Mouse (Mus musculus): ENCODE measurements around the gene Onecut1.

The Onecut1 gene

GRCm38 (mm10) chr9:74909245-74909644, 47.5 kb downstream of the Onecut1 start:
- no peak for ATAC-seq (ENCODE audit: insufficient number of reproducible peaks, low FRiP score, low TSS enrichment)

- no peak for ATAC-seq (ENCODE audit: insufficient number of reproducible peaks, low FRiP score, low TSS enrichment)
These were observed 48.6 kb downstream of the Onecut1 start for GRCm38 (mm10) chr9:74910226-74910759.

GRCm38 (mm10) chr9:74911430-74911829, 49.7 kb downstream of the Onecut1 start:
- ATAC-seq (ENCODE audit: insufficient number of reproducible peaks, low FRiP score, low TSS enrichment) = no peak

GRCm38 (mm10) chr9:74911919-74912318, 50.2 kb downstream of the Onecut1 start:
- ATAC-seq (ENCODE audit: insufficient number of reproducible peaks, low FRiP score, low TSS enrichment) = no peak

GRCm38 (mm10) chr9:74912619-74913376, 51.1 kb downstream of the Onecut1 start:
- no peak for ATAC-seq (ENCODE audit: insufficient number of reproducible peaks, low FRiP score, low TSS enrichment)

- ATAC-seq (ENCODE audit: insufficient number of reproducible peaks, low FRiP score, low TSS enrichment) = no peak
These were observed 53.9 kb downstream of the Onecut1 start for GRCm38 (mm10) chr9:74915611-74916010.

GRCm38 (mm10) chr9:74920450-74920849, 58.7 kb downstream of the Onecut1 start:
- ATAC-seq (ENCODE audit: insufficient number of reproducible peaks, low FRiP score, low TSS enrichment) = no peak

- ATAC-seq (ENCODE audit: insufficient number of reproducible peaks, low FRiP score, low TSS enrichment) = no peak
These were observed 59.7 kb downstream of the Onecut1 start for GRCm38 (mm10) chr9:74921422-74921821.

GRCm38 (mm10) chr9:74922884-74923283, 61.2 kb downstream of the Onecut1 start:
- ATAC-seq (ENCODE audit: insufficient number of reproducible peaks, low FRiP score, low TSS enrichment) = no peak

- no peak for ATAC-seq (ENCODE audit: insufficient number of reproducible peaks, low FRiP score, low TSS enrichment)
These were observed 61.7 kb downstream of the Onecut1 start for GRCm38 (mm10) chr9:74923291-74923977.

GRCm38 (mm10) chr9:74925220-74925769, 63.6 kb downstream of the Onecut1 start:
- ATAC-seq (ENCODE audit: insufficient number of reproducible peaks, low FRiP score, low TSS enrichment) = no peak

- ATAC-seq (ENCODE audit: insufficient number of reproducible peaks, low FRiP score, low TSS enrichment) = no peak
These were observed 68.3 kb downstream of the Onecut1 start for GRCm38 (mm10) chr9:74929981-74930423.

- ATAC-seq (ENCODE audit: insufficient number of reproducible peaks, low FRiP score, low TSS enrichment) = no peak
These were observed 68.9 kb downstream of the Onecut1 start for GRCm38 (mm10) chr9:74930653-74931052.

- no peak for ATAC-seq (ENCODE audit: insufficient number of reproducible peaks, low FRiP score, low TSS enrichment)
These were observed 73.6 kb downstream of the Onecut1 start for GRCm38 (mm10) chr9:74935289-74935688.

- no peak for ATAC-seq (ENCODE audit: insufficient number of reproducible peaks, low FRiP score, low TSS enrichment)
These were observed 76.0 kb downstream of the Onecut1 start for GRCm38 (mm10) chr9:74937761-74938160.

- no peak for ATAC-seq (ENCODE audit: insufficient number of reproducible peaks, low FRiP score, low TSS enrichment)
These were observed 77.2 kb downstream of the Onecut1 start for GRCm38 (mm10) chr9:74938670-74939534.

All from cerebellum, adult (tissue).